Mouse (Mus musculus): ENCODE results near the gene Sccpdh.

- TF ChIP-seq CTCF (IDR thresholded peaks at IDR 0.05; ENCODE audit: extremely low read depth, insufficient read depth, low read length), result no peak
- no peak for TF ChIP-seq POLR2A (IDR thresholded peaks at IDR 0.05; ENCODE audit: extremely low read depth, insufficient read depth, low read length)
Measured at GRCm38 (mm10) chr1:179628438-179629106, 39.4 kb upstream of the Sccpdh start.
